Mouse (Mus musculus) gastrocnemius, postnatal 10 days (tissue): Measurements from ENCODE around the gene Prr12. TPM values are rescaled to one million over a fixed set of nuclear protein-coding genes. Genes with fewer than 3 reads are reported as not detected.

Source experiments
- DNase-seq: peaks from one replicate; pipeline ENCODE4 v3.0.0; 2021; ENCODE audit warnings: mixed read lengths
- total RNA-seq, 2 experiments: library from RNA; stranded (reverse); gene quantifications; 2 replicates each; pipeline ENCODE4 v1.2.3; 2021

Gene Prr12
- total RNA-seq, 2 experiments from 2014 or later: 36.0 to 43.1 TPM

GRCm38 (mm10) chr7:45077829-45078228, 25.1 kb upstream of the Prr12 start:
- DNase-seq: no peak

DNA sequence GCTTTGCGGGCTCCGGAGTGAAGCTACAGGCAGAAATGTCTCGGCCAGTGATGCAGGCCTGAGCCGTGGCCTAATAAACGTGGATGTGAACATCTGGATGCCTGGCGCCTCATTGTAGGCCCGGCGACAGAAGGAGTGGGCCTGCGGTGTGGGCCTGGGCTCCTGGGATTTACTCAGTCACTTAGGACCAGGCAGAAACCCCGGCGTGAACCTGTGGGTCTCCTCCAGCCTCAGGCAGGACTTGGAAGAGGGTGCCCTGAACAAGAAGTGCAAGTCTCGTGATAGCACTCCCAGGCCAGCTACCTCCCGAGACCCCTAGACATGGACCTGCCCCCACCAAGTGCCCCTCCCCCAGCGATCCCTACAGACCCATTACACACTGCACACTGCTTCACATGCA, 24.6 kb upstream of the Prr12 start:
- no peak for DNase-seq

DNA sequence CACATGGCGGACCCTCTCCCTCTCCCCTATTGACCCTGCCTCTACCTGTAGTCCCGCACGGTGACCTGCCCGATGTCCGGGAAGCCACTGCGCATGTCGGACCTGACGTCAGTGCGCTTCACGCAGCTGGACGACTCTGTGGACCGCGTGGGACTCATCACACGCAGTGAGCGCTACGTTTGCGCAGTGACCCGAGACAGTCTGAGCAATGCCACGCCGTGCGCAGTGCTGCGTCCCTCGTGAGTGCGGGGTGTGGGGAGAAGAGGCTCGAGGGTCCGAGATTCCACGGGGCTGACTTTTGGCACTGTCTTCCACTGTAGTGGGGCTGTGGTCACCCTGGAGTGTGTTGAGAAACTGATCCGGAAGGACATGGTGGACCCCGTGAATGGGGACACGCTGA, 23.8 kb upstream of the Prr12 start:
- no peak for DNase-seq

- DNase-seq: no peak
Observed at GRCm38 (mm10) chr7:45075405-45075804, 22.7 kb upstream of the Prr12 start.

- no peak for DNase-seq
Observed at GRCm38 (mm10) chr7:45073949-45074348, 21.3 kb upstream of the Prr12 start.

DNA sequence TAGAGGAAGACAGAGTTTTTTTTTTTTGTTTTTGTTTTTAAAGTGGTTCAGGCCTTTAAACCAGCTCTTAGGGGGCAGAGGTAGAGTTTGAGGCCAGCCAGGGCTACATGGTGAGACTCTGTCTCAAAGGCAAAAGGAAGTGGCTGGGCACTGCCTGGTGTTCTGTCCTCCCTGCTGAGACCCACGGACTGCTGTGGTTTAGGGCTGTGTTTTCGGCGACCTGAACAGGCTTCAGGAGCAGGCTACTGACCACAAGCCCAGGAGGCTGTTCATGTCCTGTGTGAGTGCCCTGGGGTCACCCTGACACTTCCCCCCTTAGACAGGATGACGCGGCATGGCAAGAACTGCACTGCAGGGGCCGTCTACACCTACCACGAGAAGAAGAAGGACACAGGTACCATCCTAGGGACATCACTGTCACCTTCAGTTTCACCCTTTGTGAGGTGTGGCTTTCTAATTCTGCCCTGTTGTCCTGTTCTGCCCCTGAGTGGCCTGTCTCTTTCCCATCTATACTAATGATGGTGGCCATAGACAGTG, 20.6 kb upstream of the Prr12 start:
- no peak for DNase-seq

DNA sequence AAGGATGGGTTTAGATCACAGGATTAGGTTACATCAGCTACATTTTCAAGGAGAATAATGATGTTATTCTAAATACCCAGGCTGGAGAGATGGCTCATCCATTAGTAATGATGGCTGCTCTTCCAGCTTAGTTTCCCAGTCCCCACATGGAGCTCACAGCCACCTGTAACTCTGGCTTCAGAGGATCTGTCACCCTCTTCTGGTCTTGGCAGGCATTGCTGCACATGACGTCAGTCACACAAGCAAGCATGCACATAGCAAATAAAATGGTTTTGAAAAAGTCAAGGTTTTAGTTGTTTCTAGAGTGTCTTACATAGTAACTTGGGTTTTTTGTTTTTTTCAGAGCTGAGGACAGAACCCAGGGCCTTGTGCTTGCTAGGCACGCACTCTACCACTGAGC, 19.5 kb upstream of the Prr12 start:
- DNase-seq: no peak

DNA sequence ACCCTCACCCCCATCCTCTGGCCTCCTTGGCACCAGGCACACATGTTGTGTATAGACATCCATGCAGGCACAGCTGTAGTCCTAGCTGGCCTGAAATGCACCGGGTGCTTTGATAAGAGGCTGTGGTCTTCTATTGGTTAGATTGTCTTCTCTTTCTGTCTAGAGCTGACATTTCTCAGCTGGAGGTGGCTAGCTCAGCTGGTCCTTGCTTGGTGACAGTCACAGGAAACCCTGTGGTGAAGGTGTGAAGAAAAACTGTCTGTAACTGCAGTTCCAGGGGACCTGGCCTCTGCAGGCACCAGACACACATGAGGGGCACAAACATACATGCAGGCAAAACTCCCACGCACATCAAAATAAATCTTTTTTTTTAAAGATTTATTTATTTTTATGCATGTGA, 17.0 kb upstream of the Prr12 start:
- no peak for DNase-seq

DNA sequence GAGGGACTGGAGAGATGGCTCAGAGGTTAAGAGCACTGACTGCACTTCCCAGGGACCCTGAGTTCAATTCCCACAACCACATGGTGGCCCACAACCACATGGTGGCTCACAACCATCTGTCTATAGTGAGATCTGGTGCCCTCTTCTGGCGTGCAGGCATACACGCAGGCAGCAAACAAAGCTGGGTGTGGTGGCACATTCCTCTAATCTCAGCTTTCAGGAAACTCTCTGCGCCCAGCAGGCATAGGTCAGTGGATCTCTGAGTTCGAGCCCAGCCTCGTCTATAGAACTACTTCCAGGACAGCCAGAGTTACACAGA, 15.3 kb upstream of the Prr12 start:
- no peak for DNase-seq

DNA sequence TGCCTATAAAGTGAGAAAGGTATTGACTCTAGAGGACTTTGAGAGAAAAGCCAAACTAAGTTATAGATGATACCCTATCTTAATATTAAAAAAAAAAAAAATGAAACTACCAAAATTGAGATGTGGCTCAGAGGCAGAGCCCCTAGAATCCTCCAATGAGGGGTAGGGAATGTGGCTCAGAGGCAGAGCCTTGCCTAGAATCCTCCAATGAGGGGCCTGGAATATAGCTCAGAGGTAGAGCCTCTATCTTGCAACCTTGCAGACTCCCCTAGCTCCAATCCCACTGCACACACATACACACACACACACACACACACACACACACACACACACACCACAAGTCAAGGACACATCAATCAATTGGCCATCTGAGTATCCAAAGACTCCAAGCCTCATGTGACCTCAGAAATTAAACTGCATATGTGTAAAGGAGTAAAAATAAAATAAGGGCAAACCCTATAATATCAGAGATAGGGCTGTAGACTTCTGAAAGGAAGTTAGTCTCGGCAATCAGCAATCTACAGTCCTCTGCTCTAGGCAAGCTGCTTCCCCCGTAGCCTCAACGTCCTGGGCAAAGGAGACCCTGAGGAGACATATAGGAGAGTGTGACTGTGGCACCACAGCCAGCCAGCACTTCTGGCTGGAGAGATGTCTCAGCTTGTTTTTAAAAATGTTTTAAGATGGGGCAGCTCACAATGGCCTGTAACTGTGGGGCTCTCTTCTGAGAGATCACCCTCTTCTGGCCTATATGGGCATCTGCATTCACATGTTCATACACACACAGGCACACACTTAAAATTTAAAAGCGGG, 14.7 kb upstream of the Prr12 start:
- no peak for DNase-seq

- DNase-seq: peak; percentile 85
Observed at GRCm38 (mm10) chr7:45062239-45062835, 9.7 kb upstream of the Prr12 start, which contains the start of the genes Nosip and Prrg2. Gene Nosip (plus strand): TSS chr7:45062429. Gene Prrg2 (minus strand): TSS chr7:45062677.

- no peak for DNase-seq
Observed at GRCm38 (mm10) chr7:45061532-45062075, 8.9 kb upstream of the Prr12 start.

- no peak for DNase-seq
Observed at GRCm38 (mm10) chr7:45060632-45061122, 8.0 kb upstream of the Prr12 start.

DNA sequence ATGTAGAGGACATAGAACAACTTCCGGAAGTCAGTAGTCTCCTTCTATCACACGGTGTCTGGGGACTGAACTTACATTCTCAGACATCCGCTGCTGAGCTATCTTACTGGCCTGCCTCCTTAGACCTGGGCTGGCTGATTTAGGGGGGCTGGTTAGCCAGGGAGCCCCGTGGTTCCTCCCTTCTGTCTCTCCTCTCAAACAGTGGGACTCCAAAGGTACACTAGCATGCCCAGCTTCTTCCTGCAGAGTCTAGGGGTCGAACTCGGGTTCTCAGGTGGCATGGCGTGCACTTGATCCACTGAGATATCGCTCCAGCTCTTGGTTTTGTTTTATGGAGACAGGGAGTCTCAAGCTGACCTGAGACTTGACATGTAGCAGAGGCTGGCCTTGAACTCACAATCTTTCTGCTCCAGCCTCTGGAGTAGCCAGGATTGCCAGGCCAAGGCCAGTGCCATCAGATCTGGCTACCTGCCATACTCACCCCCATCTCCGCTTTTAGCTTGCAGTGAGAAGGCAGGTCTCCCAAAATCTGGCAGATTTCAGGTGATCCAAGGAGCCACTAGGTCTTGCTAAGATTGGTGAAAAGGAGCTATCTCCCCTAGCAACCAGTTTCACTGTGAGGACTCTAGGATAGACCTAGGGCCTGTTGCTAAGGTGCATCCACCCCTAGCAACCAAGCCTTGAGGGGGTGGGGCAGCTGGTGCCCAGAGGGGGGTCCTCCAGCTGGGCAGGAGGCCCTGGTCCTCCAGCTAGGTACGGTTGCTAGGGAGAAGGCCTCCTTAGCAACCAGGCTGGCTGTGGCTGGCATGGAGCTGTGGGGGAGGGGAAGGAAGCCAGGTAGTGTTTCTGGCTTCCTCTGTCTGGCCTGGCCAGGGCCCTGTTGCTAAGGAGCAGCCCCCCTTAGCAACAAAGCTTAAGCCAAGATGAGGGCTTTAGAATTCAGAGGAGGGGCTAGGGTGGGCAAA, 6.2 kb upstream of the Prr12 start:
- DNase-seq: no peak

DNA sequence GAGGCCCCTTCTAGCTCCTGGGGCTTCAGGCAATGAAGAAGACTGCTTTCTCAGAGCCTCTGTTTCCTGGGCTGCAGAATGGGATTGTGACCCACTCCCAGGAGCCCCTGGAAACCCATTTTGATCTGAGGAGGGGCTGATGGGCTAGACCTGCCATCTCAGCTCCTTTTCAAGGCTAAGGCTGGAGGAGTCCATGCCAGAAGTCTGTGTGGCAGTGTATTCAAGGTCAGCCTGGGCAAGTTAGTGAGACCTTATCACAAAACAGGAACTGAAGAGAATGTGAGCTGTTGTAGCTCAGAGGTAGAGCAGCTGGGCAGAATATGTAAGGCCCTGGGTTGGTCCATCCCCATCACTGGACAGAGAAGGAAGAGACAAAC, 4.3 kb upstream of the Prr12 start:
- no peak for DNase-seq

DNA sequence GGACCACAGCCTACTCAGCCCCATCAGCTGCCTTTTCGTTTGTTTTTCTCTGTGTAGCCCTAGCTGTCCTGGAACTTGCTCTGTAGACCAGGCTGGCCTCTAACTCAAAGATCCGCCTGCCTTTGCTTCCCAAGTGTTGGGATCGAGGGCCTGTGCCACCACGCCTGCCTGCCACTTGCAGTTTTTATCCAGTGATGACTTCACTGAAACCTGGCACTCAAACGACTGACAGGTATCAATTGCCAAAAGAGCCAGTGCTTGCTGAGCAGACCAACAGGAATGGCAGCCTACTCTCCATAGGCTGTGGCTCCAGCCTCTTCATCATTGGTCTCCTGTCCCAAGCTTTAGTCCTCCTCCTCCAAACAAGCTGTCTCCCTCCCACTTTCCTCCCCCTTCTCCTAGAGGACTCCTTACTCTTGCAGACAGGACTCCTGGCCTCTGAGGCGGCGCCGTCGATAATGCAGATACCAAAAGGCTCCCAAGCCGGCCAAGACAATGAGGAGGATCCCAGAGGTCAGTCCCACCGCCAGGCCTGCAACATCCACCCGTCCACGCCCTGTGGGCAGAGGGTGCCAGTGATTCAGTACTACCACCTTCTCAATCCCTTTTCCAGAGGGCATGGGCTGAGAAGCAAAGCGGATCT, 3.8 kb upstream of the Prr12 start:
- no peak for DNase-seq

GRCm38 (mm10) chr7:45053931-45054510, 1.3 kb upstream of the Prr12 start:
- DNase-seq: peak; percentile 77

- DNase-seq: peak; percentile 73
Observed at GRCm38 (mm10) chr7:45053117-45053930, 643 bp upstream of the Prr12 start.

GRCm38 (mm10) chr7:45052181-45052861, 360 bp downstream of the Prr12 start:
- DNase-seq: peak; percentile 40

DNA sequence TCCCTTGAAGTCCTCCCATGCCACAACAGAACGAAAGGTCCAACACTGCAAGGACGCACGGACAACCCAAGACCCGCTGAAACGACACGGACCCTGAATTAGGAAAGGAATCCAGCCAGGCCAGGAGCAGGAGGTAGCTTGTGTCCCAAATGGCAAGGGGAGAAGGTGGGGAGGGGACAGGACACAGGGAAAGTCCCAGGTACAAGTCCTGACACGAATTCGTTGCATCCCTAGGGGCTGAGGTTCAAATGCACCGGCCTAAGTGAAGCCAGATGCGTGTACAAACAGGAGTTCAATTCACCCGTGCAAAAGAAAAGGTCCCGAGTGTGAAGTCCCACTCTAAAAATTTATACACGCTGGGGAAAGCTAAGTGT, 1.1 kb downstream of the Prr12 start:
- no peak for DNase-seq
